ENCODE assay signal across 26 mouse cellular contexts in genomic region chr10:122020906-122021305, GRCm38 (mm10). TPM values are rescaled to one million over a fixed set of nuclear protein-coding genes. Genes with fewer than 3 reads are reported as not detected.
"Had no signal": no experiment of that assay in that cellular context is flagged by ENCODE, and none has a peak within 500 bp of the region (broad histone marks: within the 10 kb centered on the region; RNA-seq: fewer than 3 reads in every experiment).

No protein-coding gene starts in this region.

- DNase-seq: left cerebral cortex, postnatal 4 days; liver; liver, embryonic 13.5 days; liver, postnatal 0 days; lung, adult 2 months; lung, embryonic 14.5 days; midbrain, embryonic 14.5 days had no signal

- H3K9me3 ChIP-seq: limb, embryonic 10.5 days; limb, embryonic 15.5 days; liver, embryonic 12.5 days; liver, embryonic 13.5 days; liver, embryonic 15.5 days; lung, embryonic 15.5 days; midbrain, embryonic 13.5 days; midbrain, embryonic 15.5 days had no signal

- H3K27me3 ChIP-seq: limb, embryonic 12.5 days; limb, embryonic 13.5 days; limb, embryonic 15.5 days; liver, embryonic 12.5 days; liver, embryonic 13.5 days; liver, embryonic 15.5 days; lung, embryonic 15.5 days; midbrain, embryonic 12.5 days; midbrain, embryonic 13.5 days; midbrain, embryonic 15.5 days had no signal

- H3K4me1 ChIP-seq: megakaryocyte, embryonic 14.5 days had no signal

- H3K9ac ChIP-seq: limb, embryonic 12.5 days; limb, embryonic 13.5 days; limb, embryonic 15.5 days; liver, embryonic 12.5 days; liver, embryonic 13.5 days; liver, embryonic 14.5 days; liver, embryonic 15.5 days; liver, postnatal 0 days; lung, embryonic 14.5 days; lung, embryonic 15.5 days; midbrain, embryonic 12.5 days; midbrain, embryonic 13.5 days; midbrain, embryonic 15.5 days had no signal

- H3K27ac ChIP-seq: limb, embryonic 10.5 days; limb, embryonic 12.5 days; limb, embryonic 13.5 days; limb, embryonic 15.5 days; liver, embryonic 12.5 days; liver, embryonic 13.5 days; liver, embryonic 14.5 days; liver, embryonic 15.5 days; lung, embryonic 15.5 days; macrophage; midbrain, embryonic 10.5 days; midbrain, embryonic 12.5 days; midbrain, embryonic 13.5 days; midbrain, embryonic 15.5 days had no signal

- H3K4me3 ChIP-seq: limb, embryonic 10.5 days; limb, embryonic 12.5 days; limb, embryonic 13.5 days; limb, embryonic 15.5 days; liver, embryonic 12.5 days; liver, embryonic 13.5 days; liver, embryonic 15.5 days; lung, embryonic 15.5 days; megakaryocyte, embryonic 14.5 days; midbrain, embryonic 10.5 days; midbrain, embryonic 12.5 days; midbrain, embryonic 13.5 days; midbrain, embryonic 15.5 days; myocyte had no signal

- H3K4me2 ChIP-seq: limb, embryonic 12.5 days; limb, embryonic 13.5 days; limb, embryonic 15.5 days; liver, embryonic 11.5 days; liver, embryonic 12.5 days; liver, embryonic 13.5 days; liver, embryonic 15.5 days; lung, embryonic 14.5 days; lung, embryonic 15.5 days; midbrain, embryonic 11.5 days; midbrain, embryonic 12.5 days; midbrain, embryonic 13.5 days; midbrain, embryonic 15.5 days had no signal

- ATAC-seq: liver, embryonic 12.5 days; liver, postnatal 0 days; midbrain, embryonic 13.5 days; midbrain, embryonic 15.5 days; midbrain, embryonic 16.5 days had no signal

- H3K36me3 ChIP-seq: liver, embryonic 12.5 days; liver, embryonic 13.5 days; liver, embryonic 15.5 days; lung, embryonic 15.5 days had no signal

RNA-seq across cellular contexts. Expression of gene Srgap1, which starts 26.2 kb away (rescaled TPM):
- total RNA-seq: monocyte, adult 5-6 weeks had no signal
